Mouse (Mus musculus) heart, embryonic 12.5 days (tissue): ENCODE results near the gene Vasp. TPM values are rescaled to one million over a fixed set of nuclear protein-coding genes. Genes with fewer than 3 reads are reported as not detected.

ENCODE experiments used
- ATAC-seq: fragments of 200-750 bp; cut with Nextera tagmentation; 2 replicates; pipeline ENCODE4 v1.8.0; 2017; ENCODE audit warnings: moderate TSS enrichment, moderate library complexity; ENCODE audit not compliant: insufficient number of reproducible peaks, low FRiP score
- H3K27ac ChIP-seq: fragments of 300-500 bp; sonication (generic); 2 replicates; pipeline ENCODE4 v1.5.1; 2016; ENCODE audit warnings: mild to moderate bottlenecking, moderate library complexity; ENCODE audit not compliant: poor library complexity, severe bottlenecking
- H3K27me3 ChIP-seq: fragments of 300-500 bp; sonication (generic); replicated peaks from 2 replicates; pipeline ENCODE4 v1.6.1; 2016; ENCODE audit warnings: mild to moderate bottlenecking, moderate library complexity
- H3K36me3 ChIP-seq: fragments of 300-500 bp; sonication (generic); 2 replicates; pipeline ENCODE4 v1.6.1; 2016; ENCODE audit warnings: mild to moderate bottlenecking, moderate library complexity
- H3K4me1 ChIP-seq: fragments of 300-500 bp; sonication (generic); replicated peaks from 2 replicates; pipeline ENCODE4 v1.6.1; 2016; ENCODE audit warnings: mild to moderate bottlenecking
- H3K4me2 ChIP-seq: fragments of 300-500 bp; sonication (generic); 2 replicates; pipeline ENCODE4 v1.6.1; 2016; ENCODE audit warnings: mild to moderate bottlenecking, moderate library complexity
- H3K4me3 ChIP-seq: fragments of 300-500 bp; sonication (generic); 2 replicates; pipeline ENCODE4 v1.5.1; 2016; ENCODE audit warnings: mild to moderate bottlenecking
- H3K9ac ChIP-seq: fragments of 300-500 bp; sonication (generic); 2 replicates; pipeline ENCODE4 v1.6.1; 2016; ENCODE audit warnings: mild to moderate bottlenecking, moderate library complexity
- H3K9me3 ChIP-seq: fragments of 300-500 bp; sonication (generic); replicated peaks from 2 replicates; pipeline ENCODE4 v1.6.1; 2016; ENCODE audit warnings: mild to moderate bottlenecking, moderate library complexity
- WGBS: fragments of 180-500 bp; shearing (Covaris S2); methylation state at CpG from one replicate; pipeline ENCODE4 v1.1.7; 2016; 5-methylcytosine and 5-hydroxymethylcytosine counted together
- polyA plus RNA-seq: library from polyadenylated mRNA; unstranded; fragments of >200 nt; fragmentation: Nextera tagmentation; extraction: Ambion mirVana; gene quantifications from 2 replicates; pipeline ENCODE4 v1.2.1, GENCODE M21; 2016

Vasp gene
- polyA plus RNA-seq, 1 experiment from 2014 or later, result 93.7 TPM

DNA sequence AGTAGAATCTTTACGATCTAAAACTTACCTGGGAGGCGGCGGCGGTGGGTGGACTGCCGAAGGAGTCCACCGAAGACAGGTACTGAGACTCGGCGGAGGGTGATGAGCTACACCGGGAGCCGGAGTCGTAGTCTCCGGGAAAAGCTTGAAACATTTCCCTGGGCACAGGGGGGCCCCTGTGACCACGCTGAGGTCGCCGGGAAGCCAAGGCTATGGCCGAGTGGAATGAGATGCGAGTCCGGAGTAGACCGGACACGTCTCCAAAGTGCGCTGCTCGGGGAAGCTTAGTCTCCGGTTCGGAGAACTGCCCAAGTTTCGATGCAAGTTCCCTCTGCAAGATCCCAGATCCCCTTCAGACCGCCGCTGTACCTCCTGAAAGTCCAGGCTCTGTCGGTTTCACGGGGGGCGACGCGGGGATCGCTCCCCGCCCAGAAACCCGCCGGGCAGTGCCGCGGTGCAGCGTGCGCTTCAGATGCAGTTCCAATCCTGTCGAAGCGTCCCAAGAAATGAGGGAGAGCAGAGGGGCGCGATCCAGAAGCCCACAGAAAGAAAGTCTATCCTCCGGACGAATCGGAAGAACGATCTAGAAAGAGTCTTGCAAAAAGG, 37.8 kb upstream of the Vasp start:
- under 1% methylated on average over 48 of the region's 48 CpGs for WGBS
- Histone ChIP-seq H3K4me2 (peak overlapping the region; percentile 100), H3K27me3 (peaks cover 37% of the 10 kb centered on the region), H3K27ac (peak overlapping the region; percentile 60; the same call in 1 of the 2 replicates), H3K4me3 (peak overlapping the region; percentile 73), H3K9me3 (no peaks in the 10 kb centered on the region), H3K9ac (peak overlapping the region; percentile 67), H3K4me1 (peaks cover 24% of the 10 kb centered on the region), H3K36me3 (no peaks in the 10 kb centered on the region)
- no peak for ATAC-seq

DNA sequence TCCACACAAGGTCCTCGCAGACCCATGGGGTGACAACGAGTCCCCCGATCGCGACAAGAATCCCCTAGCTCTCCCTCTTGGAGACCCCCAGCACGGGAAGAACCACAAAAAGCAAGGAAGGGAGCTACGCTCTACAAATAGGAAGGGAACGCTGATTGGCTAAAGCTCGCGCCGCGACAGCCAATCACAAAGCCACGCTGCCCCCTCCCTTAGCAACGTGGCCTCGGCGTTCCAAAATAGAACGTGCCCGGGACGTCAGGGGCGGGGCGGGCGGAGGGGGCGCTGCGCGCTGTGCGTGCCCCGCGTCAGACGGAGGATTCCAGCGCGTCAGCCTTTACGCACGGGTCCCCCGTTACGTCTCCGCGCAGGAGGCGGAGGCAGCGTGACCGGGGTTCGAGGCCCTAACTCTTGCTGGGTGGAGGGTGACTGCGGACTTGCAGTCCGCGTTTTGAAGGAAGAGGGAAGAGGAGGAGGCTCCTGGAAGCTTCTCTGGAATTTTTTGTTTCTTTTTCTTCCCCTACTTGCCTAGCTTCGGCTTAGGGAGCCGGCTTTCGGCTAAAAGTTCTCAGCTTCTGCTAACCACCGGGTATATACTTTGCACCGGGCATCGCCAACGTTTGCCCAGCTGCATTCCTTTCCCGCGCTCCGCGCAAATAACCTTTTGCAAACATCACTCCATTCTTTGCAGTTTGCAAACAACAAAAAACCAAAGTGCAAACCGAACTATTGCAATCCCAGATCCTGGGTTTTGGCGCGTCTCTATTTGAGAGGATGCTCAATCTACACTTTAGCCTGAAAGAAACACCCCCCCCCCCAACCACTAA, 37.0 kb upstream of the Vasp start:
- H3K4me2 ChIP-seq, result peak overlapping the region; percentile 100
- H3K36me3 ChIP-seq, result no peaks in the 10 kb centered on the region
- ATAC-seq, result peak; percentile 87
- peak overlapping the region; percentile 73 for H3K4me3 ChIP-seq
- H3K4me1 ChIP-seq, result peaks cover 31% of the 10 kb centered on the region
- H3K9me3 ChIP-seq, result no peaks in the 10 kb centered on the region
- H3K27me3 ChIP-seq, result peaks cover 44% of the 10 kb centered on the region
- H3K9ac ChIP-seq, result peak overlapping the region; percentile 67
- under 1% methylated on average over 58 of the region's 58 CpGs for WGBS
- peak overlapping the region; percentile 72 for H3K27ac ChIP-seq

DNA sequence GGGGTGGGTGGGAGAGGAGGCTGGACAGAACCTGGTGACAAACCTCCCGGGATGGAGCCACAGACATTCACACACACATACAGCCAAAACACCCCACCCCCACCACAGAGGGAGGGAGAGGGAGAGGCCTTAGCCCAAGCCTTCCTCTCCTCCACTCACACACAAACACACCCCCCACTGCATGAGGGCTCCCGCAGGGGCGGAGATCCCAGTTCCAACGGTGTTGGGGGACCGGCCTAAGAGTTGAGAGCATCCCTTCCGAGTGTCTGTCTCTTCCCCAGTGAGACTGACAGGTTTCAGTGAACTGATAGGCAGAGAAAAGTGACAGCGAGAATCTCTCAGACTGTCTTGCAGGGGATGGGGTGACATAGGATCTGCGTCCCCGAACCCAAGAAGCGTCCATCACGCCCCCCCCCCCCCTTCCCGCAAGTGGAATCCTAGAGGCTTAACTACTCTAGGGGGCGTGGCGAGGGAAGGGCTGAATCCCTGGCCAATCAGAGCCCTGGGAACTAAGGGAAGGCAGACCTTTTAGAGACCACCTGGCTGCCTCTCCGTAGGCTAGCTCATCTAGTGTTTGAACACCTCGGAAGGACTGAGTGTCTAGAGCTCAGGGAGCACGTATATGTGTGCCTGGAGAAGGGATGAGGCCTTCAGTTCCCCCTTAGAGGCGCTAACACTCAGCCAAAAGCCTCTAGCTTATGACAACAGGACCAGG, 36.3 kb upstream of the Vasp start:
- Histone ChIP-seq H3K4me2 (peak overlapping the region; percentile 100), H3K36me3 (no peaks in the 10 kb centered on the region), H3K4me1 (peaks cover 34% of the 10 kb centered on the region), H3K4me3 (peak overlapping the region; percentile 73), H3K27ac (peak overlapping the region; percentile 72), H3K27me3 (peaks cover 45% of the 10 kb centered on the region), H3K9ac (peak overlapping the region; percentile 67), H3K9me3 (no peaks in the 10 kb centered on the region)
- WGBS, result under 1% methylated on average over 18 of the region's 18 CpGs
- ATAC-seq, result peak; percentile 63

DNA sequence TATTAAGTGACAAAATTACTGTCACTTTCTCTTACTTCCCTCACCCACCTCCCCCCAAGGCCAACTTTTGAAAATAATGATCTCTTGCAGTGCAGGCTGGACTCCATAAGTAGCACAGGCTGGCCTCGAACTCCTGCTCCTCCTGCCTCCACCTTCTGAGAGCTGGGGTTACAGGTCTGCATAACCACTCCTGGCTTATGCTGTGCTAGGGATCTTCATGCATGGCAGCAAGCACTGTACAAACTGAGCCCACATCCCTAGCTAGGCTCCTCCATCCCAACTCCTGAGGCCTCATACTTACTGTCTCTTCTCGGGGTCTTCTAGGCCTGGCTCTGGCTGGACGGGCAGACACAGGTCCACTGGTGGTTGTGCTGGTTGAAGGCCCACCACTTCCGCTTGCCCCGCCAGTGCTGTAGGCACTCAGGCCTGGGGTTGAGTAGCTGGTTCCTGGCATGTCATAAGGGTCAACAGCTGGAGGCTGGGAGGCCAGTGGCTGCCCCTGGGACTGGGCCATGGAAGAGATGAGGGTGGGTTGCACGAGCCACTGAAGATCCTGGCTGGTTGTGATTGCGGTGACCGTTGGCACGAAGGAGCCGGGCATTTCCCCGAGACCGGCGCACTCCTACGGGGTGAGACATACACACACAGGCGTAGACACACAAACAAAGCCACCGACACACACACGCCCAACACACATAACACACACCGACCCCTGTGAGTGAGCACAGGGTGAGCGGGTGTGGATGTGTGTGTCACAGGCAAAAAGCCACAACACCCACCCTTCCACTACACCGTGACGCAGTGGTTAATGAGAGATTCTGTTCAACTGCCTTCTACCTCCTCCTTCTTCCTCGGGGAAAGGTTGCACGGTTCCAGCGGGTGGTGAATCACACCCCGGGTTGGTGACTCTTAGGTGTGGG, 35.5 kb upstream of the Vasp start:
- peaks cover 53% of the 10 kb centered on the region for H3K27me3 ChIP-seq
- WGBS, result 67% methylated on average over 25 of the region's 25 CpGs
- no peak for ATAC-seq

DNA sequence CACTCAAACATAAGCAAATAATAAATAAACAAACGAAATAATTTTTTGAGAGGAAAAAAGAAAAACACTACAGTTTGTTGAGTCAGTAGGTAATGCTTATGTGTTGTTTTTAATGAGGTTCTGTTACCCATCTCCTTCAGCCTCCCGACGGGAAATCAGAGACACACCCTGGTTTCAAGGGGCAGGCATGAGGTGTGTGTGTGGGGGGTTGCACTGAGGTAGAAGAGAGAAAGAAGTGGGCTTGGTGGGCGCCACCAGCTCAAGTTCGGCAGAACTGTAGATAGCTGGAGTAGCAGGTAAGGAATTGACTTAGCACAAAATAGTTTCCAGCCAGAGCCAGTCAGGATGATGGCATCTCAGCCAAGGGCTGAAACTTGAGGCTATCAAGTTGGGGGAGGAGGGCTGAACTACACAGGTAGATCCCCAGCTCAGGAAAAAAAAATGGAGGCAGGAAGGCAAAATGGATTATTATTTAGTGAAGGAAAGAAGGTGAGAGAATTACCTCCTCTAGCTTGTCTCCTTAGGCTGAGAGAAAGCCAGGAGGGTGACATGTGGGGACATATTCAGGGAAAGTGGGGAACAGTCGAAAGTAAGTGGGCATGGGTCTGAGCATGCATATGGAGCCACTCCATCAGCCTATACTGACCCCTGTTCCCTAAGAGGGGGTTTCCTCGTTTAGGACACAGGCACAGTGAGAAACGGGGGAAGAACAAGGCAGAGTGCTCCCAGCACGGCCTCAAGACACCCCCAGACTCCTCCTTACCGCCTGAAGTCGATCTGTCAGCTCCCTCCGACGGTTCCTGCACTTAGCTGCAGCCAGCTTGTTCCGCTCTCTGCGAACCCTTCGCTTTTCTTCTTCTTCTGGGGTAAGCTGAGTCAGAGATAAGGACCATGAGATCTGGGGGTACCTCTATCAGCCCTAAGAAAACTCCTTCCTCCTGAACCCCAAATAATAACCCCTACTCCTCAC, 34.5 kb upstream of the Vasp start:
- 48% methylated on average over 16 of the region's 16 CpGs for WGBS
- Histone ChIP-seq H3K4me1 (peaks cover 42% of the 10 kb centered on the region), H3K27ac (no peak overlapping the region), H3K9me3 (no peaks in the 10 kb centered on the region), H3K4me2 (no peak overlapping the region), H3K4me3 (no peak overlapping the region), H3K27me3 (peaks cover 60% of the 10 kb centered on the region), H3K36me3 (no peaks in the 10 kb centered on the region), H3K9ac (no peak overlapping the region)
- ATAC-seq, result no peak

More for the DNA sequence above, 35.5 kb upstream of the Vasp start:
- Histone ChIP-seq H3K27ac (no peak overlapping the region), H3K4me1 (peaks cover 35% of the 10 kb centered on the region), H3K9me3 (no peaks in the 10 kb centered on the region), H3K9ac (peak overlapping the region; percentile 67; the same call in 1 of the 2 replicates), H3K4me2 (peak overlapping the region; percentile 100), H3K4me3 (no peak overlapping the region), H3K36me3 (no peaks in the 10 kb centered on the region)

DNA sequence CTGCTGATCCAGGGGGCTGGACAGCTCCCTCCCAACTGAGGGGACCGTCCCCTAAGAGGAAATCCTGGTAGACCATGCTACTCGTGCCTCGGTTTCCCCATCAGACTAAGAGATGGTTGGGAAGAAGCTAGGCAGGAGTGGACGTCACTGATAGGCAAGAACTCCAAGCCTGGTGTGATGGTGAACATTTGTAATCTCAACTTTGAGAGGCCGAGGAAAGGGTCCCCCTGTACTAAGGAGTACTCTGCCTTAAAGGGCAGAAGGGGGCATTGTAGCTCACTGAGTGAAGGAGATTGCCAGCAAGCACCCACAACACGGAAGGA, 33.8 kb upstream of the Vasp start:
- Histone ChIP-seq H3K36me3 (no peaks in the 10 kb centered on the region), H3K9me3 (no peaks in the 10 kb centered on the region), H3K4me2 (peak overlapping the region; percentile 71), H3K4me3 (peak overlapping the region; percentile 45), H3K9ac (peak overlapping the region; percentile 54; the same call in 1 of the 2 replicates), H3K27ac (no peak overlapping the region), H3K27me3 (peaks cover 60% of the 10 kb centered on the region), H3K4me1 (peaks cover 38% of the 10 kb centered on the region)
- WGBS, result 8% methylated on average over 6 of the region's 6 CpGs
- ATAC-seq, result no peak

DNA sequence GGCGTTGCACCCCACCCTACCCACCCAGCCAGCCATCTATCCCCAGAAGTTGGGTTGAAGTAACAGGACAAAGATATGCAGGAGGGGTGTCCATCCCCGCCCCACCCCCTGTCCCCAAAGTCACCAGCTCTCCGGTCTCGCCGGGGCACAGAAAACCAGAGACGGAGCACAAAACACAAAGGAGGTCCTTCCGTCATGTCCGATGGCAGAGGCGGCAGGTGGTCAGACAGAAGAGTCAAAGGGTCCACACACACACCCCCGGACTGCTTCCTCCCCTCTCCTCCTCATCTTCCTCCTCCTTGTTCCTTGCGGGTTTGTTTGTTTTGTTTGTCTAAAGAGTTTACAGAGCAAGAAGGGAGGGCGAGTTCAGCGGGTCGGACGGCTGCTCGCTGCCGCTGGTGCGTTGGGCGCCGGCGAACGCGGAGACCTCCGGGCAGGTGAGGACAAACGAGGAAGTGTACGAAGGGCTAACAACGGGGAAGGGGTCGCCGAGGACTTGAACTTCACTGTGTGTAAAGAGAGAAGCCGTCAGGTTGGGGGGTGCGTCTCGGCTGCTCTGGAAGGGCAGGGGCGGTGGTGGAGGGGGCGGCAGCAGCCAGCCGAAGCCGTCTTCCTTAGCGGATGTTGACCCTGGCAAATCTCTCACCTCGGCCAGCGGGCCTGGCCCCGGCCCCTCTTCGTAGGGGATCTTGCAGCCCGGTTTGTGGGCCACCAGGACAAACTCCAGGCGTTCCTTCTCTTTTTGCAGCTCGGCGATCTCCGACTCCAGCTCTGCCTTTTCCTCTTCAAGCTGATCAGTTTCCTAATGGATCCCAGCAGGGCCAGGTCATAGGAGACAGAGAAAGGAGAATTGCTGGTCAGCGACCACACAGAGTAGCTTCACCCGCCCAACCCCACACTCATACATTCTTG, 33.1 kb upstream of the Vasp start:
- no peaks in the 10 kb centered on the region for H3K36me3 ChIP-seq
- no peaks in the 10 kb centered on the region for H3K9me3 ChIP-seq
- H3K9ac ChIP-seq, result peak overlapping the region; percentile 54
- WGBS, result 2% methylated on average over 48 of the region's 48 CpGs
- ATAC-seq, result no peak
- H3K4me1 ChIP-seq, result peaks cover 38% of the 10 kb centered on the region
- no peak overlapping the region for H3K27ac ChIP-seq
- peak overlapping the region; percentile 71 for H3K4me2 ChIP-seq
- H3K4me3 ChIP-seq, result peak overlapping the region; percentile 45
- peaks cover 60% of the 10 kb centered on the region for H3K27me3 ChIP-seq

DNA sequence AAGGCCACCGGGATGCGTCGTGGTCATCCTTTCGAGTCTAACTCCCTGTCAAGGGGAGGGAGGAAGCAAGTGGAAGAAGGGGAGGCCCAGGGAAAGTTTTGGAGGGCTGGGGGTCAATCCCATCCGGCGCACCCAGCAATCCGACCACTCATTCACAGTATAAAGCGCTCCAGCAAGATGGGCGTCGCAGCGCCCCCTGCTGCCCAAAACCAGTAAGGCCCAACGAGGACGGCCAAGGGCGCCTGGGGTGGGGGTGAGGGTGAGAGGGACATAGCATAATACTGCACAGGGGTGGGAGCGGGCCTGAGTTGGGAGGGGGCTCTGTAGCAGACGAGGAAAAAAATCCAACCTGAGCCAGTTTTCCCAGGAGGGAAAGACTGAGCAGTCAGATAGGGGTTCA, 32.2 kb upstream of the Vasp start:
- WGBS, result under 1% methylated on average over 16 of the region's 16 CpGs
- ATAC-seq, result no peak
- Histone ChIP-seq H3K4me1 (peaks cover 38% of the 10 kb centered on the region), H3K4me2 (peak overlapping the region; percentile 71), H3K9ac (peak overlapping the region; percentile 54; the same call in 1 of the 2 replicates), H3K4me3 (peak overlapping the region; percentile 45), H3K9me3 (no peaks in the 10 kb centered on the region), H3K27ac (no peak overlapping the region), H3K27me3 (peaks cover 60% of the 10 kb centered on the region), H3K36me3 (no peaks in the 10 kb centered on the region)

DNA sequence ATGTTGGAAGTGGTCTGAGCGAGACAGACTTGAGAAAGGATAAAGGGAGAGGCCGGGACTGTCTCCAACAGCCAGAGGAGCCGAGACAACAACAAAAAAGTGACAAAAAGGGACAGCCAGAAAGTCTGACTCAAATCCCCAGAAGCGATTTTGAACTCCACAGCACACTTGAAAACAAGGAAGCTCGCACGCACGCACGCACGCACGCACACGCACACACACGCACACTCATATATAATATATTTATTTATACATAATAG, 31.4 kb upstream of the Vasp start:
- Histone ChIP-seq H3K4me2 (no peak overlapping the region), H3K4me3 (no peak overlapping the region), H3K9ac (no peak overlapping the region), H3K4me1 (peaks cover 36% of the 10 kb centered on the region), H3K27ac (no peak overlapping the region), H3K9me3 (no peaks in the 10 kb centered on the region), H3K36me3 (no peaks in the 10 kb centered on the region), H3K27me3 (peaks cover 60% of the 10 kb centered on the region)
- no peak for ATAC-seq
- 83% methylated on average over 12 of the region's 12 CpGs for WGBS
